Mouse (Mus musculus) cerebellum, postnatal 25 days (tissue): Measurements from ENCODE around the gene Ube2v1.
"Not testable (repeated sequence)": the region's sequence is repeated elsewhere in the genome, so short reads cannot be mapped to it uniquely, and the experiment has no call there.

Experiments used
- DNase-seq, 2 experiments: peaks; one replicate each; pipeline ENCODE4 v3.0.0; 2021; ENCODE audit warnings: mixed read lengths in 2 of 2

Gene Ube2v1

DNA sequence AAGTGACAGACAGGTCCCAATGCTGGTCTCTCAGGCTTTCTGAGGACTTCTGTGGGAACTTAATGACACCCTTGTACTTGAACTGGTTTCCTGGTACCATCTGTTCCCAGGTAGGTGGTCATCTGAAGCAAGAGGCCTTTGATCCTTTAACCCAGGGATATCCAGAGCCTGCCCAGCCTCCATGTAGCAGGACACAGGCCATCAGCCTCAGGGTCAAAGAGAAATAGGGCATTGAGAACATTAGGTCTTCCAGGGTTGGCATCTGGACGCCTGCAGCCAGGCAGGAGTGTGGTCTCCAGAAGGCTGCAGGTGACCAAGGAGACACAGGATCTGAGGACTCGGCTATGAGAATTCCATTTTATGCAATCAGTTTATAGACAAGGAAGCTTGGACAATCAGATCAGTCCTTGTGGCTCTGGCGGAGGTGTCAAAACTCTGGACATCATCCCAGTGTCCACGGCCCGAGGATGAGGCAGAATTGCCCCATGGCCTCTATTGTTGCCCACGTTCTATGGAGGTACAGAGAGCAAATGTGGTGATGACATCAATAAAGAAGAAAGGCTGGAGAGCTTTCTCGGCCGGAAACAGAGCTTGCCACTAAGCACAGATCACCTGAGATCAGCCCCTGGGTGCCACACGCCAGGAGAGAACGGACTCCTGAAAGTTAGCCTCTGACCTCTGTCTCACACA lies 23.2 kb upstream of the Ube2v1 start:
- no peak for DNase-seq

DNA sequence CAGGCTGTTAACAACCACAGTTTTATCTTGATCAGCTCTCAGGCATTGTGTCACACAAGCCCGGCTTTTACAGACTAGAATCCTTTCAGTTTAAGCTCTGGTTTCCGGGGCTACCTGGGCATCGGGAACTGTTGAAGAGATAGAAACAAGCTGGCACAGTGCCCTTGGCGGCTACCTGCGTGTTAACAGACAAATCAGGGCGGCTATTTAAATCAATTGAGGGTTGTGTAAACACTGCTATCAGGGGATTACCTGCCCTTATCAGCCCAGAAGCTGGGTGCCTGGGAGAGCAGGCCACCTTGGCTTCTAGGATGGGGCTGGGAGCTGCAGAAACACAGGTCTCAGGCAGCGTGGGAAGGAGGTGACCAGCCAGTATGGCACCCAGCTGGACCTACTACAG lies 20.8 kb upstream of the Ube2v1 start:
- no peak for DNase-seq

DNA sequence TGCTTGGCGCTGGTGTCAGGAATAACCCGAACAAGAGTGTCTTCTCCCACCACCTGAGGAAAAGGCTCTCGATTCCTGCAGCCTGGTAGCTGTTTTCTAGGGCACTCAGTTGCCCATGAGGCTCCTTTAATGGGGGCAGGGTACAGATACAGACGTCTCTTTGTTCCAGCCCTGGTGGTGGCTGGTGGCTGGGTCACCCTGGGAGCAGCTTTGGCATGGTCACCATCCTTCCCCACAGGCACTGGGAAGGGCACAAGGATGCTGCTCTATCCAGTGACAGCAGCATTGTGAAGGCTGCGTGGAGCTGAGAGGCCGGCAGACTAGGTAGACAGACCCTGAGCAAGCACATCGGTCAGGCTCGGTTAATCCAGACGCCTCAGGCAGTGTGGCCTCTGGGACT lies 19.7 kb upstream of the Ube2v1 start:
- no peak for DNase-seq

DNA sequence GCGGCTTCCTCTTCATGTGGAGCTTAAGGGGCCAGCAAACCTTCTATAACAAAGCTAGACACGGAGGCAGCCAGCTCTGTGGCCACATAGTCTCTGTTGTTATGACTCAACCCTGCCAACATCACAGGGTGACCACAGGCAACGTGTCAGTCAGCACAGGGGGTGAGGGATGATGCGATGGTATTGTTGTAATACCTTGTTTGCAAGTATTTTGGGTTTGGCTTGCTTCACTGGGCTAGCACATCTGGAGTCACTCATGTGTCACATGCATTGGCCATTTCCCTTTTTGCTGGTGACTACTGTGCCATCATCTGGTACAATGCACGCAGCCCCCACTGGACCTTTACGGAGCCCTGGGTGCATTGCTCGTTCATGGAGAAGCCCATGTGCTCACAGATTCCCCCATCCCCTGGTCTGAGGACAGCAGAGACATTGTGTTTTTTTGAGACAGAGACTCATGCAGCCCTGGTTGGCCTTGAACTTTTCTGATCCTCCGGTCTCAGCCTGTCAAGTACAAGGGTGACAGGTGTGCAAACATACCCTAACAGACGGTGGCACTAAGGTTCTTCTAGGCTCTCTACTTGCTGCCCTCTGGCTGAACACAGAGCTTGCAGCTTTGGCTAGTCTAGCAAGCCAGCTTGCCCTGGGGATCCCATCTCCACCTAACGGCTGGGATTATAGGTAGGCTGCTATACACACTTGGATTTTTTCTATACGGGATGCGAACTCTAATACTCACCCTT lies 17.6 kb upstream of the Ube2v1 start:
- no peak for DNase-seq

DNA sequence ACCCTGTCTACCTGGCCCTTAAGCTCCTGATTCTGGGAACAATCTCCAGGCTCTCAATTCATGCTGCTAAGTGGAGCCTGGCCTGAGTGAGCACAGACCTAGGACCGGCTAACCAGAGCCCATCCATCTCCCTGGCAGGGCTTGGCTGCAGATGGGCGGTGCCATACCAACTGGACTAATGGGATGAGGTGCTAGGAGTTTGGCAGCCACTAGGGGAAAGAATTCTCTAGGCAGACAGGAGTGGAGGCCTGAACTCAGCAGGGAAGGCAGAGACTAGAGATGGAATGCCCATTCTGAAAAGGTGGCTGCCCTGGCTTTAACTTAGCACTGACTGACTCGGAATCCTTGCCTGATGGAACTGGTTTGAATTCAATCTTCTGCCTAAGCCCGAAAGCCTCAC lies 14.5 kb upstream of the Ube2v1 start:
- no peak for DNase-seq

DNA sequence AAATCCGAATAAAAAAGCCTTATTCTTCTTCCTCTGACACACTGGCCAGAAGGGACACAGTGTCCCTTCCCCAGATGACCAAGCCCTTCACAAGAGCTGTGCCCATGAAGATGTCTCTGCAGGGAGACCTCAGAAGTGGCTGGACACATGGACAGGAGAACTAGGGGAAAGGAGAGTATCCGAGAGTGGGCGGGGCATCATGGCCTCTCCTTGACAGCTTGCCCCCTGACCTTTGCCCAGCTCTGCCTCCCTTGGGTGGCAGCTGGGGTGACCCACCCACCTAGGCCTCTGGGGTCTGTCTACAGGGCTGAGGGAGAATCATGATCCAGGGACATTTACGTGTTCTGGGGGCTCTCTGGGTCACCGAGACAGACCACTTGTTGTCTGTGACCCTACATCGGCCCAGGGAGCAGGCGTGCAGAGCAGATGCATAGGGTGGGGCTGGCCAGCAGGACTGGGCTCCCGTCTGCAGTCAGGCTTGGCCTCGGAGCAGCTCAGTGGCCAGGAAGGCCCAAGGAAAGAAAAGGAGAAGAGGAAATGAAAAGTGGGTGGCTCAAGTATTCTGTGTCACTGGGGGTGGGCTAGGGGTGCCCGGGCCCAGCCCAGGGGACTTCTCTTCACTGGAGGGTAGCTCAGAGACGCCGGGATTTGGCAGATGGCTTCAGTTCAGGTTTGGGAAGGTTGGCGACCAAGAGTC lies 11.6 kb upstream of the Ube2v1 start:
- DNase-seq = not testable (repeated sequence)

DNA sequence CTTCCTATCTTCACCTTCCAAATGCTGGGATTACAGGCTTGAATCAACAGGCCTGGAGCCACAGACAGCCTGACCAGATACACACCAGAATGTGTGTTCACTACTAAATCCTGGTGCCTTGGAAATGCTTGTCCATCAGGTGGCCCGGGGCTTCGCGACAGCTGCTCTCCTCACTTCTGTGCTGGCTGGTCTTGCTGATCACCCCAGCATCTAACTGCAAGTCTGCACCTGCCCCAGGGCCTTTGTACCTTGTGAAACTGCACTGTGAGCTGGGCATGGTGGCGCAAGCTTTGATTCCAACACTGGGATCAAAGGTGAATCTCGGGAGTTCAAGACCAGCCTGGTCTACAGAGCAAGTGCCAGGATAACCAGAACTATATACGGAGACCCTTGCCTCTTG lies 10.3 kb upstream of the Ube2v1 start:
- no peak for DNase-seq

DNA sequence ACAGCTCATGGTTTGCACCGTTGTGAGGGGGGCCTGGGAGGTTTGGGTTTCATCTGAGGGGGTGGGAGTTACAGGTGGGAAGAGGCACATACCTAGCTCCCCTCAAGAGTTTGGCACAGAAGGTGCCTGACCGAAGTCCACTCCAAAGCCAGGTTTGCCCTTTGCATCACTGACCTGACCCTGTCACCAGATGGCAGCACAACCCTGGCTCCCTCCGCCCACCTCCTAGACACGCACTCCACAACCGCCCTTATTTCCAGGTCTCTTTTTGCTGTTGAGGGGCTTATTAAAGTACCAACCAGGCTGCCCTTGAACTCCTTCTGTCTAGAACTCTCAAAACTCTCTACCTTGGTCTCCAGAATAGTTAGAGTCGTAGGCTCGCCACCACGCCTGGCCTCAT lies 9.4 kb upstream of the Ube2v1 start:
- DNase-seq = peak in 1 of 2 experiments; percentile 55

DNA sequence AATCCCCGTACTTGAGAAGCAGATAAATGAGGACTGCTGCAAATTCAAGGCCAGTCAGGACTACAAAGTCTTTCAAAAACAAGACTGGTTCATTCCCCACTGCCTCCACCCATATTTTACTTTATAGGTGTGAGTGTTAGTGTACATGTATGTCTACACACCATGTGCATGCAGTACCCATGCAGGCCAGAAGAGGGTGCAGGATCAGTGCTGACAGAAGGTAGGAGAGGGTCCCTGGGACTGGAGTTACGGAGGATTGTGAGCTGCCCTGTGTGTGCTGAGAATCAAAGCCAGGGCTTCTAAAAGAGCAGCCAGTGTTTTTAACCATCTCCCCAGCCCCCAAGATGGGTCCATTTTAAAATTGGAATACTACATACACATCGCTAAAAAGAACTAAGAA lies 8.4 kb upstream of the Ube2v1 start:
- peak in 1 of 2 experiments; percentile 51 for DNase-seq

DNA sequence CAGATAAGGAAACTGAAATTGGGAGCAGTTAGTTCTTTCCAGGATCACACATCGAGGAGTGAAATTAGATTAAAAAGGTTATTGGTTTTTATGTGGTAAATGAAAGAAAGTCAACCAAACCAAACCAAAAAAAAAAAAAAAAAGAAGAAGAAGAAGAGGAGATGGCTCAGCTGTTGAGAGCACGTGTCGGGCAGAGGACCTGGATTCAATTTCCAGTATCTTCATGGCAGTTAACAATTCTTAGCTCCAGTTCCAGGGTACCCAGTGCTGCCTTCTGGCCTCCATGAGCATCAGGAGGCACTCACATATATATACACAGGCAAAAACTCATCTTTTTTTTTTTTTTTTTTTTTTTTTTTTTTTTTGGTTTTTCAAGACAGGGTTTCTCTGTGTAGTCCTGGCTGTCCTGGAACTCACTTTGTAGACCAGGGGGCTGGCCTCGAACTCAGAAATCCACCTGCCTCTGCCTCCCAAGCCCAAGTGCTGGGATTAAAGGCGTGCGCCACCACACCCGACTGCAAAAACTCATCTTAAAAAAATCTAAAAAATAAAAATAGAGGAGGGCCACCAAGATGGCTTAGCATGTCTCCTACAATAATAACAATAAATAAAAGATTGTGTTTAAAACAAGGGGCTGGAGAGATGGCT lies 3.1 kb upstream of the Ube2v1 start:
- DNase-seq = no peak

DNA sequence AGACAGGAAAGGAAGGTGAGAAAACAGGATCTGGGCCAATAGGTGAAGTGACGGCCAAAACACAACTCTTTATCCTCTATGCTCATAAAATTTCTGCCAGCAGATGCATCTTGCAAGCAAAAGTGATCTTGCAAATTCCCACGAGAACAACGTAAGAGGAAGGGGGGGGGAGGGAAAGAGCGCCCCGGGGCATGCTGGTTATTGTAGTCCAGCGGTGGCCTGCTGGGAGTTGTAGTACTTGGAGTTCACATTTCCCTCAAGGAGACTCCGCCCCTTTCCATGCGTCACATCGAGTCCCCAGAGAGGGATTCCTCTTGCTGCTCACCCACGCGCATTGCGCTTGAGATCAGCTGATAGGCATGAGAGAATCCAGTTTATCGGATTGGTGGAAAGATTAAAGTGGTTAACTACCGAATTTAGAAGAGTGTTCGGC lies 2.5 kb upstream of the Ube2v1 start:
- peak; percentile 92 to 96 for DNase-seq

DNA sequence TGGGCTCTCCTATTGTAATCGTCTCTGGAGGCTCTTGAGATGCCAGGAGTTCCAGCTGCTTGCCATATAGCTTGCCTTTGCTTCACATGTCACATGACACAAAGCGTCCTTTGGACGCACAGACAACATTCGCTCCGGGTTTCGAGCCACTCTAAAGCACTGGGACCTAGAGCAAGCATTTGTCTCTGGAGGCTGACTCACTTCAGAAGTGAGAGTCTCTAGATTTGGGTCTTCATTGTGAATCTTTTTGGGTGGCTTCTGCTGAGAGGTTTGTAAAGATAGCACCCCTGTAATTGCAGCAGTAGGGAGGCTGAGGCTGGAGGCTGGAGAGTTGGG lies 1.6 kb upstream of the Ube2v1 start:
- DNase-seq = no peak

DNA sequence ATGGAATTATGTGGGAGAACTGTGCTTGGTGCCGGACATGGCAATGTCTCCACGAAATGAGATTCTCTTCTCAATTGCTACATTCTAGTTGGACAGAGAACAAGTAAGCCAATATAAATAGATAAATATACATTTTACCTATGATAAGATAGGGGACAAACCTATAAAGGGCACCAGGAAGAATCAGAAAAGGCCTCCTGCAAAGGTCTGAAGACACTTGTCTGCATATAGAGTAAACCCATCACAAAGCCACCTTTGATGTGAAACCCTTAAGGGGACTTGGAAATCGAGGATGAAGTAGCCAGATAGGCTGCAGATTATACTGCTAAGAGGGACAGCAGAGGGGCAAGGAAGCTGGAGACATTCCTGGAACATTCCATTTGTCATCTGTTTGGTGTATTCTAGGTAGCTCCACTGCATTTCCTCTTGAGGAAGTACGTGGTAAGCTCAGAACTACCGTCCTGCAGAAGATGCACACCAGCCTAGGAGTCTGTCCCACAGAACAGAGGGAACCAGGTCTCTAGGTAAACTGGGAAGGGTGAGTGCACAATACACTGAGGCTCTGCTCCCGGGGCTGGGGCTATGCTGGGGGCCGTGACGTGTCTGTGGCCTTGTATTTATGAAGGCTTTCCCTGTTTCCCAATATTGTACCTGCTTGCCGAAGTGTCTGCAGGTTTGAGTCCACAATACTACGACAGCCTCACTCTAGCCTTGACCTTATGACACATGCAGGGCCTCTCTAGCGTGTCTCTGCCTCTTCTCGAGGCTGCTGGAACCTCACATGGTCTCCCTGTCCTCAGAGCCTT lies 1.0 kb upstream of the Ube2v1 start:
- DNase-seq = no peak

DNA sequence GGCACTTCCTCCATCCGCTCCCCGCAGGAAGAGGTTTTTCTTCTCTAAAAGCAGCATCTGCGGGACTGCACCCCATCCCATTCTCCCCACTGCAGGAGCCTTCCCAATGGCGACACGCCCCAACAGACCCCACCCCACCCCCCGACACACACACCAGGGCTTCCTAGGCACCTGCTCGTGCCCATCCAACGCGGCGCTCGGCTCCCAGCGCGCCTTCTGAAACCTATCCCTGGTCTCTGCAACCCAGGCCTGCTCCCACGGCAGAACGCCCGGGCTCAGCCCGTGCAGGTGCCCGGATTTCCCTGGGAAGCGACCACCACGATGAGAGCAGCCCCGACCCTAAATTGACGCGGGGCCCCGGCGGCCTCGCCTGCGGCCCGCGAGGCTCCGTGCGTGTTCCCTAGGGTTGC lies 709 bp downstream of the Ube2v1 start:
- no peak for DNase-seq

DNA sequence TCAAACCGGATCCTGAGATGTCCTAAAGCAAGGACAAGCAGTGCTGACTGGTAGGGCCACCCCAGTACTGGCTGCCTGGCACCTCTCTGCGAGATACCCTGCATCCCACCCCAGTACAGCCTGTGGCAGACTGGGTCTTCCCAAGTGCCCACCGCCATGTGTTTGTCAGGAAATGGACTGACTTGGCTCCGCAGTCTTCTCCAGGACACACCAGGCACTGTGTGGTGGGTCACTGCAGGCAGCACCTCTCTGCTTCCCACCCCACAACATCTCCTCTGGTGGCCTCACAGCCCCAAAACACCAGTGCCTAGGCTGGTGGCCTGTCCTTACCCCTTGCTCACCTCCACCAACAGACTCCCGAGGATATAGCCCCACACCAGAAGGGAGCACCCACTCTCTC lies 1.5 kb downstream of the Ube2v1 start:
- DNase-seq = no peak

DNA sequence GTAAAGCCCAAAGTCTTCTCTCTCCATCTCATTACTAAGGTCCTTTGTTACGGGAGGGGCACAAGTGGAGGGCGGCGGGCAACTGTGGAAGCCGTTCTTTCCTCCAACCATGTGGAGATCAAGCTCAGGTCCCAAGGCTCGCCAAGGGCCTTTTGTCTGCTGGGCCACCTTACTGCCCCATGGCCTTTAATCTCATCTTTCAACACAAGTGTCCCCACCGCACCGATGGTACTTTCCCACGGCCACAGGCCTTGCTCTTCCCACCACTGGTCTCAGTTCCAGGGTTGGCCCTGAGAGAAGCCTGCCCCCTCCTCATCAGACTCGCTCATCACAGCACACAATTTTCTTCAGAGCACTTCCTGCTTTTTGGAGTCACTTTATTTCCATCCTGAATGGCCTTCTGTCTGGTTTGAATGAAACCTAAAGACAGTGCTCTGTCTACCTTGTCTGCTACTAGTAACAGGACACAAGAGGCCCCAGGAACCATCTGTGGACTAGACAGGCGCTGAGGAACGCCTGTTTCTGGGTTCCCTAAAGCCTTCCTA lies 2.2 kb downstream of the Ube2v1 start:
- no peak for DNase-seq

DNA sequence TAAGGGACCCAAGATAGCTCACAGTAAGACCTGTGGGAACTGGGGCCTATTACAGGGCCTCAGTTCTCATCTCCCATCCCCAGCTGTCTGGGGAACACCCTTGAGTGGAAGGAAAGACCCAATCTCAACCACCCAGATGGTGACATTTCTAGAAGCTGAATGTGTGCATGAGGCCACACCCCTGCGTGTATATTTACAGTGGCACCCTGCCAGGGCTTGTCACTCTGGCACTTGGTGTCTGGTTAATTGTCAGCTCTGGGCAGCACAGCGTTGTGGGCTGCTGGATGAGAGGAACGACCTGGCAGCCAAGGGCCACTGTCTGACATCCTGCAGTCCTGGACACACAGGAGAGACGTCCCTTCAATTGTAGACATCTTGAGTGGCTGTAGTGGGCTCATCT lies 3.0 kb downstream of the Ube2v1 start:
- peak in 1 of 2 experiments; percentile 42 for DNase-seq

DNA sequence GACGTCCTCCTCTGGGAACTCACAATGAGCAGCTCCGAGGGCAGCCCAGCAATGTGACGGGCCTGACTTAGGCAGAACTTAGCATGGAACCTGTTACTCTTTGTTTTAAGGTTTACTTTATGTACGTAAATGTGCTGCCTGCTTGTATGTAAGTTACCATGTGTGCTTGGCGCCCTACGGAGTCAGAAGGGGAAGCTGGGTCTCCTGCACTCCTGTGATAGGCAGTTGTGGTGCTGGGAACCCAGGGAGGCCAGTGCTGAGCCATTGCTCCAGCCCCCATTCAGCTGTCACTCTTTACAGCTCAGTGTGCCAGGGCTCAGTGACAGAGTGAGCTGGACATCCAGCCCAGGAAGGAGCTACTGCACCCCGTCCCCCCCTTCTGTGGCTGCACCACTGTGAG lies 4.9 kb downstream of the Ube2v1 start:
- no peak for DNase-seq

DNA sequence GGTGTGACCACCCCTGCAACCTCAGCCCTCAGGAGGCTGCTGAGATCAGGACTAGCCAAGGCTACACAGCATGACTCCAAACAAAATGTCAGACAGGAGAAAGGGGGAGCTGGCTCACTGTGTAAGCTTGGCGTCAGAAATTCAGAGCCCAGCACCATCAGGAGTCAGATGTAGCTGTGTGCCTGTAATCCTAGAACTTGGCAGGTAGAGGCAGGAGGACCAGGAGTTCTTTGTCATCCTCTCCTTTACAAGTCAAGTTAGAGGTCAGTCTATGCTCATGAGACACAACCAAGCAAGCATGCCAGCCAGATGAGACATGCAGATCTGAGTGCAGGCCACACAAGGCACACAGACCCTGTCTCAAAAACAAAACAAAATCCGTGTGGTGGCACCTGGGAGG lies 6.2 kb downstream of the Ube2v1 start:
- DNase-seq = no peak

DNA sequence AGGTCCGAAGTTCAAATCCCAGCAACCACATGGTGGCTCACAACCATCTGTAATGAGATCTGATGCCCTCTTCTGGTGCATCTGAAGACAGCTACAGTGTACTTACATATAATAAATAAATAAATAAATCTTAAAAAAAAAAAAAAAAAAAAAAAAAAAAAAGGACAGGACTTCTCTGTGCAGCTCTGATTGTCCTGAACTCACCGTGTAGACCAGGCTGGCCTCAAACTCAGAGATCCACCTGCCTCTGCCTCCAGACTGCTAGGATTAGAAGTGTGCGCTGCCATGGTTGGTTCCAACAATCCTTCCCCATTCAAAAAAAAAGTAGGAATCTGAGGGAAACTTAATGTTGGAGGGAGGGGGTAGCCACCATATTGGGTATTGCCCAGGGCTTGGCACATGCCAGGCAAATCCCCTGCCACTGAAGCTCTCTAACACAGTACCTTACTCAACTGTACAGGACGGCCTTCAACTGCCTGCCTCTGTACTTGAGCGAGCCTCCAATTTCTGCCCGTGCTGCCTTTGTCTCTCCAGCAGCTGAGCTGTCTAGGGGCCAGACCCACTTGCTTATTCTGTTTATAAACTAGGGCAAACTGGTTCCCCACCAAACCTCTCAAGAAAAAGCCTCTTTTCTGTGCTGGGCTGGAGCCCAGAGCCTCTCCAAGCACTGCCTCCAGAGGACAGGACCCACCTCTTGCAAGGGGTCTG lies 7.4 kb downstream of the Ube2v1 start:
- no peak for DNase-seq

DNA sequence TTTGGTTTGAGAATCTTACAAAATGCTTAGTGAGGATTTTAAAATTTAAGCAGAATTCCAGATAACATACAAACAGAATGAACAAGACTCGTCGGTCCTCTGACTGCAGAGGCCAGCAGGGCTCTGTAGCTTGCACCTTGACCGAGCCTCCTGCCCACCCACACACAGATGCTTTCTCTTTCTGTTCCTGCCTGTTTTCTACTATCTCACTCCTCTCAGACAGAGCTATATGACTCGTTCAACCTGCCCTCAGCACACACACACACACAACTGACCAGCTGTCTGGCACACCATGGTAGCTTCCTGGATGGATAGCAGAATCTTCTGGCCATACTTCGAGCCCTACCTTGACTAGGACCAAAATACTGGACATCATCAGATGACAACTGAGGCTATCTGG lies 8.9 kb downstream of the Ube2v1 start:
- DNase-seq = no peak

DNA sequence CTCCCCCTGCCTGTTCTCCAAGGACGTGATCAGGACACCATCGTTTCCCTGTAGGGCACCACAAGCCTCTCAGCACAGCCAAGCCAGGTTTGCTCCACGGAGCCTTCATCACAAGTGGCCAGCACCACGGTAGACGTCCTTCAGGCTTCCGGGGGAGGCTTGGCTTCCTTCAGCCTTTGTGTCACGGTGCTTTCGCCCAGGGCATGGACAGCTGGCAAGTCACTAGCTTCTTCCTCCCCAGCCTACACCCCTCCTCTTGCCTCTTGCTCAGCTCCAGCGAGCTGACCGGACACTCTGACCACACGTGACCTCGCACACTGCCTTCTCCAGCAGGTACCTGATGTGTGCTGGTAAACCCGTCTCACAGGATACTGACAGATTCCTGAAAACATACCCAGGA lies 9.5 kb downstream of the Ube2v1 start:
- DNase-seq = peak; percentile 48 to 49
